Mouse (Mus musculus): ENCODE measurements around the gene Timmdc1.
A peak's percentile ranks its signal among the peaks of the same experiment; 100 is the strongest.

Gene Timmdc1

DNA sequence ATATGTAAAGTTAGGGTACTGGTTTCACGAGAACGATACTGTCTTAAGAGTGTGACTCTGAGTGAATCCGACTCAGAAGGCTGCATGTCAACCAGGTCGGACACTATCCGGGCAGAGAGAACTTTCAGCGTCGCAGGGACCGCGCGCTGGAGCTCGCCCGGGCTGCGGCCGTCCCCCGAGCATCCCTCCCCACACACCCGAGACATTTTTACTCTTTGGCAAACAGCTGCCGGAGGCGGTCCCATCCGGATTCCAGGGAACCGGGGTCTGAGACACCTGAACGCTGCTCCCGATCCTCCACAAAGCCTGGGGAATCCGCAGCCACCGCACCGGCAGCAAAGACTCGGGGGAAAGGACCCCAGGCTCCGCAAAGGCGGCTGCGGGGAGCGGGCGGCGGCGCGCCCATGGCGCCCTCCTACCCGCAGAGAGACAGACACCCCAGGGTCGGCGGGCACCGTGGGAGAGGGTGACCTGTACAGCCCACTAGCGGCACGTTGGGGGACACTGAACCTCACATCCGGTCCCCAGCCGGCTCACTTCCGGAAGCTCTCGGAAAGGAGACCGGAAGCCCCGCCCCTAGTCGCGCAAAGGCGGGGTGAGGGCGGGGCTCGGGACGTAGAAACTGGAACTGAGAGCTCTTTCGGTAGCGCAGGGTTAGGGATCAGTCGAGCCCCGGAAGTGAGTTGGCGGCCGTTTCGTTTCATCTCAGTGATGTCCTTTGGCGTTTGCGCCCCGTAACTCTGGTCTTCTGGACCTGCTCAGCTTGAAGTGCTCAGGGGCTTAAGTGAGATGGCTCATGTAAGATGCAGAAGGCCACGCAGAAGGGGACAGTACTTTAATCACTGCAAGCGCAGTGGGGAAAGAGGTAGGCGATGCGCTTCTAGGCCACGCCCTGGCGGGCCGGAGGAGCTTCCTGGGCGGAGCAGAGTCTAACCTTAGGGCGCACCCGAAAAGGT, at the start of gene Timmdc1:
Gene Timmdc1, minus strand, starts transcription at position 535 of the 956 bp plus-strand sequence.
- peak; percentile 83 to 94 for DNase-seq (ENCODE audit: low spot score in 2 of 2)

DNA sequence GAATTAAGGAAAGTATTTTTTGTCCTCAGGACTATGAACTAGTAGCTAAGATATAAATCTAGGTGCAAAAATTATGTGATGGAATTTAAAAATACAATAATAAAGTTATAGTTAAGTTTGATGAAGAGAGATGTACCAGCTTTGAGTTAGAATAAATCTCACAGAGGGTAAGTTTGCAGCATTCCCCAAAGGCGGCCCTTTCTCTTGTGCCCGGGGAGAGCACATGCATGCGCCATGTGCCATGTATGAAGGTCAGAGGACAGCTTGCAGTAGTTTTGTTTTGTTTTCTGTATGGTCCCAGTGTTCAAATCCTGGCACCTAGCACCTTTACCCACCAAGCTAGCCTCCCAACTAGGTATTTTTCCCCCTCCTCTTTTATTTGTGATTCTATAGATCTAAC, 49.0 kb upstream of the Timmdc1 start:
- DNase-seq (ENCODE audit: low spot score in 2 of 2) = no peak

DNA sequence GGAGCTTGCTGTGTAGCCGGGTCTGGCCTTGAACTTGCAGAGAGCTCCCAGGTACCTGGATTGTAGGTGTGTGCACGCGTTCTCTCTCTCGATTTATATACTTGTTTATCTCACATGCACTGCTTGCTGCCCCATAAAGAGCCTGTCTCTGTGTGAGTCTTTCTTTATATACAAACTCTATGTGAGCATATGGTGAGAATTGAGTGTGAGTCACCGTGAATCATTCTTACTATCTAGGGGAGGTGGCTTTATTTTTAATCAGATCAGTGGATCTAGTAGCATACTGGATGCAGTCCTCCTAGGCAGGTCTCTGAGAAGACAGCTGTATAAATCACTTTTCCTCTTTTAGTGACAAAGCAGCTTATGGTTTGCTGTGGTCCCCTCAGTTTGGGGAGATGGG, 45.7 kb upstream of the Timmdc1 start:
- DNase-seq (ENCODE audit: low spot score in 2 of 2) = no peak

DNA sequence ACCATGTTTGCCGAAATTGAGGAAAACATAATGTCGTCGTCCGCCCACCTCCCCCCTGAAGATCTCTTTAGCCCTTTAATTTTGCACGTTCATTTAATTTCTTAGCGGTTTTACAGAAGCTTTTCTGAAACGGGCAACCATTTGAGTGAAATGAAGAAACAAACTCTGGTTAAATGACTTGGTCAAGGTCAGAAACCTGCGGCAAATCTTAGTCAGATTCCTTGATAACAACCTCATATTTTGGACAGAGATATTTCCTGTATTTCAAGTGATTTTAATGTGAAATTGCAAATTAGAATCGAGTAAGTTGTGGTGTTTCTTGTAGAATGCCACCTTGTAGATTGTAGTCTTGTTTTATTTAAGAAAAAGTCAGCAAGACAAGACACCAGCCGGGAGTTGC, 41.1 kb upstream of the Timmdc1 start:
- DNase-seq (ENCODE audit: low spot score in 2 of 2) = no peak

DNA sequence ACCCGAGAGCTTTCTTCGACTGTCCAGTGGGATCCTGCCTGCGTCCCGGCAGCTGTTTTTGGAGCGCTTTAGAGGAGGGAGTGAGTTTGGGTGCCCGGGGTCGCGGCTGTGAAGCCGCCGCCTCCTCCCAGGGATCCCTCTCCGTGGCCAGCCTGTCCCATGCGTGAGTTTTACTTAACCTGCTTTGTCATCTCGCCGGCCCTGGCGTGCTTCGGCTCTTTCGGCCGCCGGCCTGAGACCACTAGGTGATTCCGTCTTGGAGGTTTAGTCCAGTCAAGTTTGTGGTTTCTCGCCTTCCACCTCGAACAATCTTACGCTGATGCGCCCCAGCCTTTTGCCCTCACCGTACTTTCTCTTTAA, 40.5 kb upstream of the Timmdc1 start:
- DNase-seq (ENCODE audit: low spot score in 2 of 2) = no peak

DNA sequence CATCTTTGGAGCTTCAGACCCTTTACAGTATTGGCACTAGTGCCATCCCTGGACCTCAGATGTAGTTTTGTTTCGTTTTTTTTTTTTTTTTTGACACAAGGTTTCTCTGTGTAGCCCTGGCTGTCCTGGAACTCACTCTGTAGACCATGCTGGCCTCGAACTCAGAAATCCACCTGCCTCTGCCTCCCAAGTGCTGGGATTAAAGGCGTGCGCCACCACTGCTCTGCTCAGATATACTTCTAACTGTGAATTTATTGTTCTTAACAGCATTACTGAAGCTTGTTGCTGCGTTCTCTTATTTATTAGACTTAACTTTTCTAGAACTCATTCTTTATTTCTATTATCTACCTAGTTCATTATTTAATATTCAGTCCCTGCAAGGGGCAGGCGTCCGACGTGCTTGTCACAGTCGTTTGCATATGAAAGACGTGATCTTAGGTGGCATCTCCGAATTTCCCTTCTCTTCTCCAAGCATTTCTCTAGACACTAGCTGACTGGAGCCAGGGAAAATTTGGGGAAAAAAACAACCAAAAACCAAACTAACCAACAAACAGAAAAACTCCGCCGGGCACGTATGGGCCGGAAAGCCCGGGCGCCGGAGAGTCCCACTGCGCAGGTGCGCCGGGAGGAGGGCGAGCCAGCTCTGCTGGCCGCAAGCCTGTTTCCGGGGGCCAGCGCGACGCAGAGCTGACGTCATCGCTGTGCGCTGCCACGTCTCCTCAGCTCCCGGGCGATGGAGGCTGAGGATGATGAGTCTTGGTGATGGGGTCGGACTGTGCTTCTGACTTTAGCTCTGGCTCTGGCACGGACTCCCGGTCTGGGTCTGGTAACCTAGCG, 39.9 kb upstream of the Timmdc1 start:
- peak; percentile 91 to 97 for DNase-seq (ENCODE audit: low spot score in 2 of 2)

DNA sequence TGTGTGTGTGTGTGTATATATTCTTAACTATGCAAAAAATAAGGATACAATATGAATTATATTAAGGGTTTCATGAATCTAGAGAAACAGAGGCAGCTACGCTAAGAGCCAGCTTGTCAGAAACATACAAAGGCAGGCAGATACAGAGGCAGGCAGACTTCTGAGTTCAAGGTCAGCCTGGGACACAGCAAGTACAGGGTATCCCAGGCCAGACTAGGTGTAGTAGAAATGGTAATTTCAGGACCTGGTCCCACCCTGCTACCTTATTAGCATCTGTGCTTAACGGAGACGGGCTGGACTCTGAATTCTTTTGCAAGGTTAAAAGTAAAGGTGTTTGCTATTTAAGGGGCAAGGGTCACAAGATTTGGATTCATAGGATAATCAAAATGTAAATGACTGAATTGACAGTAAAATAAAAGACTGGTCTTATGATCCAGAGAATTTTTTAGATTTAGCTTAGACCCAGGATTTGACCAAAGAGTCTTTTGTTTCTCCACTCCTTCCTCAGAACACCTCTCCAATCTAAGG, 35.8 kb upstream of the Timmdc1 start, which contains the start of gene Tmem39a:
Gene Tmem39a, plus strand, starts transcription at position 478 of the 528 bp plus-strand sequence.
- no peak for DNase-seq (ENCODE audit: low spot score in 2 of 2)

DNA sequence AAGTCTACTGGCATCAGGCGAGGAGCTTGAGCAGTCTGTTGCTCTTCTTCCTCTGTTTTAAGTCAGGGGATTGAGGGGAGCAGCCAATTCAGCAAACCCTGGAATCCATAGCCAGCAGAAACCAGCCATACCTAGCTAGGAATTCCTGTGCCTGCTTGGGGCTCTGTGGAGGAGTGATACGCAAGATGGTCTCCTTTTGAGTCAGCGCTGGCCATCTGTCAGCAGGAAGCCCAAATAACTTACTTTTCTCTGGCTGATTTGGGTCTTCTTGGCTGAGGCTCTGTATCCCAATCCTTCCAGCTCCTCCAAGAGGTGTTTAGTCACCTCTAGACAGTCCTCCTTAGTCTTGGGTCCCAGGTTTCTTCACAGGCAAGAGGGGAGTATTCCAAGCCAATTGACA, 33.5 kb upstream of the Timmdc1 start:
- no peak for DNase-seq (ENCODE audit: low spot score in 2 of 2)

DNA sequence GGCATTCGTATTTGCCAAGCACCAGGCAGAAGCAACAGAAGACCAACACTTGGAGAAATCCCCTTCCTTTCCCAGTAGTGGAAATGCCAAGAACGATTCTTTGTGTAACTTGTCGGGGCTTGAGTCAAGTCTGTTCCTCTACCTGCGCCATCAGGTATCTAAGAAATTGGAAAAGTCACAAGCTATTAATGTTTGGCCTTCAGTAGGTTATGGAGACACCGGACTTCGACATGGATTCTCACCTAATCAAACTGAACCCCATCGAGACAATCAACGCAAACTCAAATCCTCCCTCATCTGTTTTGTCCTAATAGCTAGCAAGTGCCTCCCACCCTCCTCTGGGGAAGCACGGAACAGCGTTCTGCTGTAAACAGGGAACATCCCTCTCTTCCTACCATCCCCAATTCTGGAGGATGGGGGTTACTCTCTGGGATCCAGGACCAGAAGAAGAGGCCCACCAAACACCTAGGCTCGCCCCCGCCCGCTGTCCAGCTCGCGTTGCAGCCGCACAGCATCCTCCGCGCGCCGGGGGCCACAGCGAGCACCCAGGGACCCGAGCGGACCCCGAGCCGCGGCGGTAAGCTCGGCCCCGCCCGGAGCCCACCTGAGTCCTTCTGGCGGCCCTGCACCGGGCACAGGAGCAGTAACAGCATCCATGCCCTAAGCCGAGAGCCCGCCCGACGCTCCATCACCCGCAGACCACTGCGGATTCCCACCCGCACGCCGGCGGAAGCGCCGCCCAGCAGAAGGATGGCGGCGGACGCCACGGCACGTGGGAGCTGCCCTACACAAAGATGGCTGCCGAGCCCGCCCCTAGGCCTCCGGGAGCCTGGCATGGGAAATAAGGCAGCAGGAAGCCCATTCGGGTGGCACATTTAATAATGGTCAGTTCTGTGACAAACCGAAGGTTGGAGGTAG, 27.3 kb upstream of the Timmdc1 start, which contains the start of gene Poglut1:
Gene Poglut1, minus strand, starts transcription at position 780 of the 918 bp plus-strand sequence.
- DNase-seq (ENCODE audit: low spot score in 2 of 2) = peak; percentile 67 to 83

DNA sequence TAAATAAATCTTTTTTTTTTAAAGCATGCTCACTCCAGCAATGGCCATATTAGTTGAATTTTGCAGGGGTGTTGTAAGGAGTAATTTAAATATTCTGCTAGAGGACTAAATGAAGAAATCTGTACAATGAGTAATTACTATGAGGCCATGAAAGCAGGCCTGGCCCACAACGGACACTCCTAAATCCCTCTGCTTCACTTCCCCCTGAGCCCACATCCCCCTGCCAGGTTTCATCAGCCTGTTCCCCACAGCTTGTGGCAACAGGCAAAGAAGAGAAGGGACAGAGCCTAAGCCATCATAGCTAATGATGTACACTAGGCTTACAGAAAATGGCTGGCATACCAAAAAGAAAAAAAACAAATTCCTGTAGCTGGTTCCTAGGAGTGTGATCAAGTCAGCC, 25.5 kb upstream of the Timmdc1 start:
- DNase-seq (ENCODE audit: low spot score in 2 of 2) = no peak

DNA sequence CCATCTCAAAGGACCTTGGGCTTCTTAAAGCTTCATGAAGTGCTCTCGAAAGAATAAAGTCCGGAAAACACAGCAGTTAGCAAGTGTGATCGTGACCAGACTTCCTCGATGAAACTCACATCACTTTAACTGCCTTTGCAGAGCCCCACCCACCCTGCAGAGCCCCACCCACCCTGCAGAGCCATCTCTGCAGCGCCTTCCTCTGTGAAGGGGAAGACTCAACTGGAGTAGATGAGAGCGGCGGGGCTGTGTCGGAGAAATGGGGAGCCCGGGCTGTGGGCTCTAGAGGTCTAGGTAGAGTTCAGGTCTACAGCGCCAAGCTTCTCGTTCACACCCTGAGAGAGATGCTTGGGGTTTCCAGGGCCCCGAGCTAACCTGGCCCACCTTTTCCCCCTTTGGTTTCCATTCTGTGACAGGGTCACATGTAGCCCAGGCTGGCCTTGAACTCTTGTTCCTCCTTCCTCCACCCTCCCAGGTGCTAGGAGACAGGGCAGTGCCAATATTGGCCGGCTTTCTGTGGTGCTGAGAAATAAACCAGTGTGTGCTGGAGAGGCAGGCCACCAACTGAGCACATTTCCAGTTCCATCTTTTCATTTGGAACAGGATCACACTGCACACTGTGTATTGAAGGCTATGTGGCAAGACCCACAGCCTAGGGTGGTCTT, 16.4 kb upstream of the Timmdc1 start:
- no peak for DNase-seq (ENCODE audit: low spot score in 2 of 2)

DNA sequence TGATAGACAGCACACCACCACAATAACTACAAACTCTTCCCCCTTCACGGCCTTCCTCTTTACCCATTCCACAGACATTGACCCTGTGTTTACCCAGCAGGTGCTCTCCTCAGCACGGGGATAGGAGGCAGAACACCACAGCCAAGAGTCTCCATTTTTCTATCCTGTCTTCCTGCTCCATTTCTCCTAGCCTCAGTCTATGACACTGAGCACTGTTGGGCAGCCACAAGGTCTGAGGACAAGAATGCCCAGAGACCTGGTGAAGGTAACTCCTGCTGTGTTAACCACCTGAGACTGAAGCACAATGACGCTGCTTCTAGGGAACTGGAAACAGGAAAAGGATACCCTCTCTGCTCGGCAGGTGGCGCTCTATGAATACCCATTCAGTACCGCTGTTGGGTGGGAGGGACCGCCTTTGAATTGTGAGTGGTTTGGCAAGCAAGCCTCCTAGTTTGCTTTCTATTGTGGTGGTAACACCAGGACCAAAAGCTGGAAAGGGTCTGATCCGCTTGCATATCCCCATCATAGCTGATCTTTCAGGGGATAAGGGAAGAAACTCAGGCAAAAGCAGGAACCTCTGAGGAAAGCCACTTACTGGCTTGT, 14.2 kb upstream of the Timmdc1 start:
- peak; percentile 49 to 65 for DNase-seq (ENCODE audit: low spot score in 2 of 2)

DNA sequence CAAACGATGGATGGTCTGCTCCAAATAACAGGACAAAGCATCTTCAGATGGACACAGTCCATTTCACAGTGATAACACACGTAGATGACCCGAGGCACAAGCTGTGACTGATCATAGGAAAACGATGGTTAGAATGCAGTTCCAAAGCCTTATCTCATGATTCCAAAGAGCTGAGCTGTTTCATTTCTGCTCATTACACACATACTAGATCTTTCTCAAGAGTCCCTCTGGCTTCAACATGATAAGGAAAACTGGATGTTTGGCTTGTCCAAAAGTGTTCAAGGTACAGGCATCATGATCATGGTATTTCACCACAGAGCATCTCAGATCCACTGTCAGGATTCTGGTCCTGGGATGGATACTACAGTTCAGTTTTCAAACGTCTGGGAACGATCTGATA, 3.8 kb upstream of the Timmdc1 start:
- DNase-seq (ENCODE audit: low spot score in 2 of 2) = no peak

DNA sequence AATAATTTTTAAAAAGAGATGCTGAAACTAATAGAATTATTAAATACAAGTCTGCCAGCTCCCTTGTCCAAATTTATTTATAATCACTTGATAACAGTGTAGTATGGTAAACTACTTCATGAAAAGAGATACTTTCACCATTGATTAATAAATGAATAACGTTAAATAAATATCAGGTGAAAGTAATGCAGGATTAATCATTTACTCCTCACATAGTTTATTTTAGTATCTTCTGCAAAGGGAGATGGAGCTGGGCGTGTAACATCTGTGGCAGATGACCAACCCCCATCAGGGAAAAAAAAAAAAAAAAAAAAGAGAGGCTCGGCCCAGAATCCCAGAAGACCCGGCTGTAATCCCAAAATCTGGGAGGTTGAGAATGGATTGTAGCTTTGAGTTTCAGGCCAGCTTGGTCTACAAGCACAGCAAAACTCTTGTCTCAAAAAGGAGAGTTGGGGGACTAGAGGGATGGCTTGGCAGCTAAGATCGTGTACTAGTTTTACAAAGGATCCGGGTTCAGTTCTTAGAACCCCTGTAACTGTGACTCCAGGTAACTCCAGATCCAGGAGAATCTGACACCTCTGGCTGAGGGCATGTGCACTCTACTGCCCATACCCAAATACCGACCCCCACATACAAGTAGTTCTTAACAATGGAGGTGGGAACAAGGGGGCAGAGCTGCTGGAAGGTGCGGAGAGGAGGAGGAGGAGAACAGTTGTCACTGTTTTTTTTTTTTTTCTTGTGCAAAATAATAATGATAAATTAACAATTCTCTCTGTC, 1.1 kb downstream of the Timmdc1 start:
- DNase-seq (ENCODE audit: low spot score in 2 of 2) = no peak

DNA sequence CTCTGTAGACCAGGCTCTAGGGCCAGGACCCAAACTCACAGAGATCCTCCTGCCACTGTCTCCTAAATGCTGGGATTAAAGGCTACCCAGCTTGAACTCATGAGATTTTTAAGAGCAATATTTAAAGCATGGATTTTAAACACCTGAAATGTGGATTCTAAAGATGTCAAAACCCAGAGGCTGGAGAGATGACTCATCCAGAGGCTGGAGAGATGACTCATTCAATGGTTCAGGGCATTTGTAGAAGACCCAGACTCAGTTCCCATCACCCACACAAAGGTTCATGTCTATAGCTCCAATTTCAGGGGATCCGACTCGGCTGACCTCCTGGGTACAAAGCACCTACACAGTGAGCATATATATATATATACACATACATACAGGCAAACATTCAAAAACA, 3.3 kb downstream of the Timmdc1 start:
- no peak for DNase-seq (ENCODE audit: low spot score in 2 of 2)

DNA sequence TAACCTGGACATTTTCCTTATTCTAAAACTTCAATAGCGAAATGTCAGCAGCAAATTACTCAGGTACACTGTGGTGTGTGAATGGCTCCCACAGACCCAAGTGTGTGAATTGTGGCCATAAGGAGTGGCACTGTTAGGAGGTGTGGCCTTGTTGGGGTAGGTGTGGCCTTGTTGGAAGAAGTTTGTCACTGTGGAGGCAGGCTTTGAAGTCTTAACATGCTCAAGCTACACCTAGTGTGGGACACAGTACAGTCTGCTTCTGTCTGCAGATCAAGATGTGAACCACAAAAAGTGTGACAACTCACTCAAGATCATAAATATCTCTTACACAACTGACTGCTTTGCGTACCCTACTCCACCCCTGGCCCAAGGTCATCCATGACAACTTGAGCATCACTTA, 11.6 kb downstream of the Timmdc1 start:
- DNase-seq (ENCODE audit: low spot score in 2 of 2) = no peak

DNA sequence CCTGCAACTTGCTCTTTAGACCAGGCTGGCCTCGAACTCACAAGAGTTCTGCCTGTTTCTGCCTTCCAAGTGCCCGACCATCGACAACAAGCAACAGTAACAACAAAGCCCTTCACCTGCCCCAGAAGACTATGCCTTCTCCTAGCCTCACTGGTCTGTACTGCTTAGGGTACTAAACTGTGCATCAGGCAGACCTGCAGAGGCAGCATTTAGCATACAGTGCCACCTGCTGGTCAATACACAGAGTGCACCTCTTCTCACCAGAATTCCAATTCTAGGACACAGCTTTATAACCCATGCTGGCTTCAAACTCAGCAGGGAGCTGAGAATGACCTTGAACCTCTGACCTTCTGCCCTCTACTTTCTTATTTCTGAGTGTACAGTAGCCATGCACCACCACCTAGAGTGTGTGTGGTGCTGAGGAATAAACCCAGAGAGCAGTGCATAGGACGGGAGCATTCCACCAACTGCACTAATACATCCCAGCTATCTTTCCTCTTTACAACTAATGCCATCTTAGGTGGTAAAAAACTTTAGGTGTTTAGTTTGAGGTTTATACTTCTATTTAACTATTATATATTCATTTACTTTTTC, 16.3 kb downstream of the Timmdc1 start:
- DNase-seq (ENCODE audit: low spot score in 2 of 2) = peak in 1 of 2 experiments; percentile 63

DNA sequence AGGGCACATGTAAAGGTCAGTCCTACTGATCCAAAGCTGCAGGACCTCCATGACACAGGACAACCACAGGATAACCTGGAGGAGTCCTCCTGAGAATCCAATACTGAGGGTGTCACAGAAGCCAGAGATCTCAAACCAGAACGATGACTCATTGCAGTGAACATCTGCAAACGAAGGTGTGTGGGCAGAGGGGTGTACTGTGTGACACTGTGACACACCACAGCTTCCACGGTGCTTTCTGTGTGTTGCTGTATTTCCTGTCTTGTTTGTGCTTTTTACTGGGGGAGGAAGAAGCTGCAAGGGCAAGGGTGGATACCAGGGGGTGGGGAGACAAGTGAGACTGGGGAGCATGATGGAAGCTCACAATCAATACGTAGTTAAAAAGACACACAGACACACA, 18.9 kb downstream of the Timmdc1 start:
- DNase-seq (ENCODE audit: low spot score in 2 of 2) = no peak

DNA sequence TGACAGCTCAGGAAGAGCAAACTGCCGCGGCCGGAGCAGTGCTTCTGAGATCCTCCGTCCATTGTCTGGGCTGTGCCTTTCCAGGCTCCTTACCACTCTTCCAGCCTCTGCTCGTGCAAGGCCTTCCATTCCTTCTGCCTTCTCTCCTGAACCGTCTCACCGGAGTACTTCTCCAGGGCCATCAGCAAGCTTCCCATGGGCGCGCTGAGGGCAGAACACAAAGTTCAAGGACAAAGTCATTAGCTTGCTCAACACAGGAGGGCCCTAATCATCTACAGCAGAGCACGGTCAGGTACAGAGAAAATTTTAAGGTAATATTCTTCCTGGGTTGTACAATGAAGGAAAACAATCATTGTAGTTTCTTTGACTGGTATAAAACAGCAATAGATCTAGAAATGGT, 20.0 kb downstream of the Timmdc1 start:
- DNase-seq (ENCODE audit: low spot score in 2 of 2) = no peak

Data from cerebellum, postnatal 4 days (tissue).